Mouse (Mus musculus) left cerebral cortex, postnatal 4 days (tissue): Measurements from ENCODE around the gene Zfp663. TPM values are rescaled to one million over a fixed set of nuclear protein-coding genes. Genes with fewer than 3 reads are reported as not detected.

ENCODE experiments used
- total RNA-seq, 2 experiments: library from RNA; stranded (reverse); gene quantifications; 2 replicates each; pipeline ENCODE4 v1.2.3; 2021

The Zfp663 gene
- total RNA-seq, 2 experiments from 2014 or later: 4.3 to 5.8 TPM

Other genes starting within 250 kb of the Zfp663 start
- 10 to 100 TPM in 1 of 2 experiments, 1 to 10 TPM in 1; 8.3 to 12.3 TPM for gene Cdh22, start 133.9 kb downstream of the Zfp663 start, total RNA-seq
- gene Slc35c2, start 80.9 kb downstream of the Zfp663 start, total RNA-seq: 10 to 100 TPM; 36.4 to 37.1 TPM
- gene Elmo2, start 42.2 kb downstream of the Zfp663 start, total RNA-seq: 10 to 100 TPM; 79.3 to 80.6 TPM
- 10 to 100 TPM; 16.5 TPM for gene Zfp334, start 19.5 kb upstream of the Zfp663 start, total RNA-seq
- not detected for gene Ocstamp, start 31.7 kb upstream of the Zfp663 start, total RNA-seq
- 10 to 100 TPM; 13.0 to 14.2 TPM for gene Slc13a3, start 104.5 kb upstream of the Zfp663 start, total RNA-seq
- 10 to 100 TPM; 22.4 to 24.6 TPM for gene Trp53rka, start 124.6 kb upstream of the Zfp663 start, total RNA-seq
- 1 to 10 TPM; 1.1 to 1.3 TPM for gene Slc2a10, start 135.1 kb upstream of the Zfp663 start, total RNA-seq
- gene Eya2, start 226.3 kb upstream of the Zfp663 start, total RNA-seq: 1 to 10 TPM; 7.0 to 7.8 TPM